Mouse (Mus musculus) ES-Bruce4 (cell line): ENCODE data around the gene Ldah. TPM values are rescaled to one million over a fixed set of nuclear protein-coding genes. Genes with fewer than 3 reads are reported as not detected.

Source experiments
- H3K27ac ChIP-seq: 2 replicates; pipeline ENCODE4 v1.5.1; 2012; ENCODE audit warnings: low read length, inconsistent platforms; ENCODE audit not compliant: insufficient read depth
- H3K27me3 ChIP-seq: 2 replicates; pipeline ENCODE4 v1.6.1; 2012; ENCODE audit warnings: mild to moderate bottlenecking, low read length, inconsistent platforms; ENCODE audit not compliant: control insufficient read depth, poor library complexity, insufficient read depth, severe bottlenecking
- H3K36me3 ChIP-seq: 2 replicates; pipeline ENCODE4 v1.6.1; 2012; ENCODE audit warnings: inconsistent platforms, mild to moderate bottlenecking, low read length, moderate library complexity; ENCODE audit not compliant: control insufficient read depth, poor library complexity, insufficient read depth, severe bottlenecking
- H3K4me1 ChIP-seq: one replicate; pipeline ENCODE4 v1.8.1; 2011; ENCODE audit warnings: low read length; ENCODE audit not compliant: control insufficient read depth, insufficient read depth
- H3K4me3 ChIP-seq: 2 replicates; pipeline ENCODE4 v1.5.1; 2011; ENCODE audit warnings: low read depth, mild to moderate bottlenecking, low read length
- H3K9ac ChIP-seq: 2 replicates; pipeline ENCODE4 v1.6.1; 2012; ENCODE audit warnings: low read depth, mild to moderate bottlenecking, inconsistent platforms; ENCODE audit not compliant: poor library complexity, severe bottlenecking
- H3K9me3 ChIP-seq: replicated peaks from 2 replicates; pipeline ENCODE4 v1.6.1; 2012; ENCODE audit warnings: mild to moderate bottlenecking, low read length, inconsistent platforms; ENCODE audit not compliant: control insufficient read depth, poor library complexity, insufficient read depth, severe bottlenecking
- CTCF ChIP-seq: IDR thresholded peaks from one replicate; pipeline ENCODE4 v1.8.1; 2011; ENCODE audit warnings: low read depth, low read length
- EP300 ChIP-seq: IDR thresholded peaks from 2 replicates; pipeline ENCODE4 v1.6.1; 2011; ENCODE audit warnings: low read depth, low read length; ENCODE audit not compliant: insufficient read depth
- POLR2A ChIP-seq: IDR thresholded peaks from one replicate; pipeline ENCODE4 v1.8.1; 2011; ENCODE audit warnings: low read length; ENCODE audit not compliant: insufficient read depth
- polyA plus RNA-seq: library from polyadenylated mRNA; stranded (reverse); fragments of >200 nt; gene quantifications from 2 replicates; pipeline ENCODE4 v1.2.4, GENCODE M21; 2011; ENCODE audit warnings: low read depth; ENCODE audit not compliant: missing spikeins, insufficient read depth, insufficient read length

Ldah gene
- polyA plus RNA-seq, 1 experiment: 57.3 TPM

GRCm38 (mm10) chr12:8305258-8305657 lies 97.4 kb downstream of the Ldah start:
- no peaks in the 10 kb centered on the region for H3K36me3 ChIP-seq
- TF ChIP-seq CTCF: no peak
- TF ChIP-seq POLR2A: no peak
- no peak for TF ChIP-seq EP300
- H3K4me1 ChIP-seq: peaks cover 2% of the 10 kb centered on the region
- no peak overlapping the region for H3K27ac ChIP-seq
- H3K4me3 ChIP-seq: no peak overlapping the region
- H3K9ac ChIP-seq: no peak overlapping the region
- peaks cover 10% of the 10 kb centered on the region for H3K27me3 ChIP-seq
- H3K9me3 ChIP-seq: peaks cover 2% of the 10 kb centered on the region; the same call in 1 of the 2 replicates

GRCm38 (mm10) chr12:8306432-8306831 lies 98.5 kb downstream of the Ldah start:
- Histone ChIP-seq H3K9ac (no peak overlapping the region), H3K27me3 (peaks cover 2% of the 10 kb centered on the region; the same call in 1 of the 2 replicates), H3K36me3 (no peaks in the 10 kb centered on the region), H3K4me1 (peaks cover 2% of the 10 kb centered on the region), H3K9me3 (no peaks in the 10 kb centered on the region), H3K27ac (no peak overlapping the region), H3K4me3 (no peak overlapping the region)
- TF ChIP-seq CTCF (peak; percentile 74), EP300 (no peak), POLR2A (no peak)

- no peaks in the 10 kb centered on the region for H3K9me3 ChIP-seq
- H3K4me3 ChIP-seq: no peak overlapping the region
Measured at GRCm38 (mm10) chr12:8306910-8307309, 99.0 kb downstream of the Ldah start.

GRCm38 (mm10) chr12:8310992-8311391 lies 103.1 kb downstream of the Ldah start:
- H3K27me3 ChIP-seq: no peaks in the 10 kb centered on the region
- no peak overlapping the region for H3K4me3 ChIP-seq
- no peak overlapping the region for H3K27ac ChIP-seq
- no peaks in the 10 kb centered on the region for H3K9me3 ChIP-seq
- H3K4me1 ChIP-seq: no peaks in the 10 kb centered on the region
- H3K9ac ChIP-seq: no peak overlapping the region
- no peak for TF ChIP-seq POLR2A
- TF ChIP-seq EP300: no peak
- no peak for TF ChIP-seq CTCF
- no peaks in the 10 kb centered on the region for H3K36me3 ChIP-seq

More at GRCm38 (mm10) chr12:8306910-8307309, 99.0 kb downstream of the Ldah start:
- H3K4me1 ChIP-seq: peaks cover 2% of the 10 kb centered on the region
- TF ChIP-seq CTCF: no peak
- no peak overlapping the region for H3K27ac ChIP-seq
- H3K9ac ChIP-seq: no peak overlapping the region
- H3K27me3 ChIP-seq: no peaks in the 10 kb centered on the region
- H3K36me3 ChIP-seq: no peaks in the 10 kb centered on the region

GRCm38 (mm10) chr12:8312266-8312665 lies 104.4 kb downstream of the Ldah start:
- Histone ChIP-seq H3K27ac (no peak overlapping the region), H3K27me3 (no peaks in the 10 kb centered on the region), H3K4me1 (no peaks in the 10 kb centered on the region), H3K4me3 (no peak overlapping the region), H3K9ac (no peak overlapping the region), H3K36me3 (no peaks in the 10 kb centered on the region), H3K9me3 (no peaks in the 10 kb centered on the region)
- TF ChIP-seq POLR2A: no peak
- no peak for TF ChIP-seq EP300
- no peak for TF ChIP-seq CTCF

GRCm38 (mm10) chr12:8313270-8313771 lies 105.4 kb downstream of the Ldah start, which contains the start of gene Hs1bp3:
Gene Hs1bp3 (plus strand): TSS chr12:8313432.
- no peaks in the 10 kb centered on the region for H3K9me3 ChIP-seq
- no peak within 1 kb of the TSS for H3K27ac ChIP-seq
- peaks cover 3% of the 10 kb centered on the region; the same call in 1 of the 2 replicates for H3K36me3 ChIP-seq
- peak within 1 kb of the TSS; percentile 83 for H3K4me3 ChIP-seq
- H3K27me3 ChIP-seq: no peaks in the 10 kb centered on the region
- TF ChIP-seq CTCF: peak; percentile 86
- no peak for TF ChIP-seq EP300
- peak; percentile 57 for TF ChIP-seq POLR2A
- no peaks in the 10 kb centered on the region for H3K4me1 ChIP-seq
- H3K9ac ChIP-seq: peak within 1 kb of the TSS; percentile 60
